Mouse (Mus musculus) heart, embryonic 11.5 days (tissue): ENCODE measurements at regions not wholly inside any gene's neighbourhood (a gene's known extent, or its start where the extent isn't known, plus 50 kb on each side); places are given as distances from the start of the nearest gene placed in this dataset.

Experiments used
- ATAC-seq: fragments of 200-750 bp; cut with Nextera tagmentation; replicated peaks from 2 replicates; pipeline ENCODE4 v1.8.0; 2017; ENCODE audit warnings: moderate library complexity; ENCODE audit not compliant: insufficient number of reproducible peaks, low FRiP score, low TSS enrichment
- H3K27ac ChIP-seq: fragments of 300-500 bp; sonication (generic); 2 replicates; pipeline ENCODE4 v1.5.1; 2014; ENCODE audit warnings: mild to moderate bottlenecking, low read depth, low read length
- H3K27me3 ChIP-seq: fragments of 300-500 bp; sonication (generic); 2 replicates; pipeline ENCODE4 v1.6.1; 2014; ENCODE audit warnings: mild to moderate bottlenecking, low read length, mixed read lengths; ENCODE audit not compliant: control insufficient read depth, insufficient read depth
- H3K36me3 ChIP-seq: fragments of 300-500 bp; sonication (generic); 2 replicates; pipeline ENCODE4 v1.6.1; 2014; ENCODE audit warnings: mild to moderate bottlenecking, low read length, moderate library complexity, mixed read lengths; ENCODE audit not compliant: control insufficient read depth, insufficient read depth
- H3K4me1 ChIP-seq: fragments of 300-500 bp; sonication (generic); 2 replicates; pipeline ENCODE4 v1.6.1; 2014; ENCODE audit warnings: low read length; ENCODE audit not compliant: control insufficient read depth, insufficient read depth
- H3K4me2 ChIP-seq: fragments of 300-500 bp; sonication (generic); 2 replicates; pipeline ENCODE4 v1.6.1; 2014; ENCODE audit warnings: mild to moderate bottlenecking, moderate library complexity
- H3K4me3 ChIP-seq: fragments of 300-500 bp; sonication (generic); 2 replicates; pipeline ENCODE4 v1.5.1; 2014; ENCODE audit warnings: low read depth, low read length
- H3K9ac ChIP-seq: fragments of 300-500 bp; sonication (generic); 2 replicates; pipeline ENCODE4 v1.6.1; 2014; ENCODE audit warnings: mild to moderate bottlenecking, low read depth, low read length, moderate library complexity
- H3K9me3 ChIP-seq: fragments of 300-500 bp; sonication (generic); replicated peaks from 2 replicates; pipeline ENCODE4 v1.6.1; 2016; ENCODE audit warnings: low read length; ENCODE audit not compliant: control insufficient read depth
- WGBS: fragments of 180-500 bp; shearing (Covaris S2); extraction: QIAGEN DNeasy Blood & Tissue Kit; methylation state at CpG from one replicate; pipeline ENCODE4 v1.1.7; 2014; ENCODE audit not compliant: insufficient replicate concordance; 5-methylcytosine and 5-hydroxymethylcytosine counted together

- Histone ChIP-seq H3K4me3 (no peak overlapping the region), H3K27ac (no peak overlapping the region), H3K9ac (no peak overlapping the region), H3K9me3 (peaks cover 6% of the 10 kb centered on the region; the same call in 1 of the 2 replicates), H3K4me2 (no peak overlapping the region), H3K4me1 (no peaks in the 10 kb centered on the region), H3K27me3 (no peaks in the 10 kb centered on the region), H3K36me3 (no peaks in the 10 kb centered on the region)
- no peak for ATAC-seq
- 51% methylated on average over 3 of the region's 3 CpGs for WGBS
Measured at GRCm38 (mm10) chr4:142554716-142555115, 315.5 kb upstream of the Kazn start.

GRCm38 (mm10) chr4:142545871-142546270, 306.7 kb upstream of the Kazn start:
- Histone ChIP-seq H3K4me1 (no peaks in the 10 kb centered on the region), H3K4me3 (no peak overlapping the region), H3K36me3 (no peaks in the 10 kb centered on the region), H3K27me3 (no peaks in the 10 kb centered on the region), H3K4me2 (no peak overlapping the region), H3K27ac (no peak overlapping the region), H3K9ac (no peak overlapping the region), H3K9me3 (no peaks in the 10 kb centered on the region; the same call in 1 of the 2 replicates)
- 83% methylated on average over 1 of the region's 1 CpGs for WGBS
- no peak for ATAC-seq

- no peak overlapping the region for H3K9ac ChIP-seq
- ATAC-seq = no peak
- H3K36me3 ChIP-seq = no peaks in the 10 kb centered on the region
- H3K27me3 ChIP-seq = no peaks in the 10 kb centered on the region
- H3K9me3 ChIP-seq = no peaks in the 10 kb centered on the region; the same call in 1 of the 2 replicates
- no peaks in the 10 kb centered on the region for H3K4me1 ChIP-seq
- H3K4me3 ChIP-seq = no peak overlapping the region
- H3K4me2 ChIP-seq = no peak overlapping the region
- 31% methylated on average over 1 of the region's 1 CpGs for WGBS
- no peak overlapping the region for H3K27ac ChIP-seq
Measured at GRCm38 (mm10) chr4:142545187-142545586, 306.0 kb upstream of the Kazn start.

- H3K27ac ChIP-seq = no peak overlapping the region
- H3K4me1 ChIP-seq = no peaks in the 10 kb centered on the region
- H3K9ac ChIP-seq = no peak overlapping the region
- H3K27me3 ChIP-seq = no peaks in the 10 kb centered on the region
- H3K36me3 ChIP-seq = no peaks in the 10 kb centered on the region
- ATAC-seq = no peak
- no peak overlapping the region for H3K4me2 ChIP-seq
- no peaks in the 10 kb centered on the region; the same call in 1 of the 2 replicates for H3K9me3 ChIP-seq
- no peak overlapping the region for H3K4me3 ChIP-seq
- 77% methylated on average over 8 of the region's 8 CpGs for WGBS
Measured at GRCm38 (mm10) chr4:142544736-142545135, 305.5 kb upstream of the Kazn start.

GRCm38 (mm10) chr4:142539200-142539750, 300.1 kb upstream of the Kazn start:
- no peak for ATAC-seq
- Histone ChIP-seq H3K9ac (no peak overlapping the region), H3K4me2 (no peak overlapping the region), H3K36me3 (no peaks in the 10 kb centered on the region), H3K4me1 (no peaks in the 10 kb centered on the region), H3K27me3 (no peaks in the 10 kb centered on the region), H3K27ac (no peak overlapping the region), H3K9me3 (no peaks in the 10 kb centered on the region; the same call in 1 of the 2 replicates), H3K4me3 (no peak overlapping the region)
- WGBS = 75% methylated on average over 12 of the region's 12 CpGs

GRCm38 (mm10) chr4:142527080-142527479, 287.9 kb upstream of the Kazn start:
- Histone ChIP-seq H3K27me3 (no peaks in the 10 kb centered on the region), H3K4me2 (no peak overlapping the region), H3K27ac (no peak overlapping the region), H3K9ac (no peak overlapping the region), H3K36me3 (no peaks in the 10 kb centered on the region), H3K9me3 (no peaks in the 10 kb centered on the region), H3K4me1 (no peaks in the 10 kb centered on the region), H3K4me3 (no peak overlapping the region)
- 76% methylated on average over 6 of the region's 6 CpGs for WGBS
- ATAC-seq = no peak

GRCm38 (mm10) chr4:142517478-142518455, 278.6 kb upstream of the Kazn start:
- no peaks in the 10 kb centered on the region for H3K36me3 ChIP-seq
- ATAC-seq = no peak
- H3K9ac ChIP-seq = 0 out of 2 replicates have a peak overlapping the region, but pooled peaks have one; percentile 22
- H3K27me3 ChIP-seq = no peaks in the 10 kb centered on the region
- 70% methylated on average over 21 of the region's 21 CpGs for WGBS
- H3K4me2 ChIP-seq = no peak overlapping the region
- H3K4me3 ChIP-seq = no peak overlapping the region
- no peak overlapping the region for H3K27ac ChIP-seq
- H3K9me3 ChIP-seq = no peaks in the 10 kb centered on the region
- H3K4me1 ChIP-seq = no peaks in the 10 kb centered on the region

GRCm38 (mm10) chr4:142514751-142515150, 275.6 kb upstream of the Kazn start:
- no peak overlapping the region for H3K9ac ChIP-seq

More at GRCm38 (mm10) chr4:142514751-142515150, 275.6 kb upstream of the Kazn start:
- Histone ChIP-seq H3K27ac (no peak overlapping the region), H3K36me3 (no peaks in the 10 kb centered on the region), H3K4me1 (no peaks in the 10 kb centered on the region), H3K4me2 (no peak overlapping the region), H3K9me3 (peaks cover 4% of the 10 kb centered on the region; the same call in 1 of the 2 replicates), H3K4me3 (no peak overlapping the region), H3K27me3 (no peaks in the 10 kb centered on the region)
- no peak for ATAC-seq
- 81% methylated on average over 4 of the region's 4 CpGs for WGBS
